Mouse (Mus musculus) CD4-positive, CD25-positive, alpha-beta regulatory T cell, adult 2 months (primary cell): ENCODE measurements at regions not wholly inside any gene's neighbourhood (a gene's known extent, or its start where the extent isn't known, plus 50 kb on each side); places are given as distances from the start of the nearest gene placed in this dataset.
A peak's percentile ranks its signal among the peaks of the same experiment; 100 is the strongest.

Experiments used
- DNase-seq: peaks from one replicate; pipeline ENCODE4 v3.0.0-alpha.2; 2012; ENCODE audit warnings: low read depth, low spot score

- DNase-seq: peak; percentile 24
Observed at GRCm38 (mm10) chr13:52702201-52702611, 119.2 kb downstream of the Syk start.

- DNase-seq: no peak
Observed at GRCm38 (mm10) chr13:52703401-52704164, 120.6 kb downstream of the Syk start.

GRCm38 (mm10) chr13:52704673-52705072 lies 121.7 kb downstream of the Syk start:
- DNase-seq: no peak

GRCm38 (mm10) chr13:52709580-52709979 lies 126.6 kb downstream of the Syk start:
- DNase-seq: no peak

GRCm38 (mm10) chr13:52711713-52712369 lies 128.9 kb downstream of the Syk start:
- peak; percentile 91 for DNase-seq

- peak; percentile 74 for DNase-seq
Observed at GRCm38 (mm10) chr13:52721463-52721862, 138.5 kb downstream of the Syk start.

GRCm38 (mm10) chr13:52722718-52723117 lies 139.7 kb downstream of the Syk start:
- DNase-seq: no peak

GRCm38 (mm10) chr13:52726043-52726442 lies 143.1 kb downstream of the Syk start:
- no peak for DNase-seq

GRCm38 (mm10) chr13:52726525-52726924 lies 143.6 kb downstream of the Syk start:
- DNase-seq: no peak

GRCm38 (mm10) chr13:52735453-52735933 lies 152.5 kb downstream of the Syk start:
- no peak for DNase-seq

GRCm38 (mm10) chr13:52735934-52736523 lies 153.1 kb downstream of the Syk start:
- no peak for DNase-seq

- DNase-seq: no peak
Observed at GRCm38 (mm10) chr13:52738095-52738660, 155.2 kb downstream of the Syk start.

GRCm38 (mm10) chr13:52741371-52741770 lies 158.4 kb downstream of the Syk start:
- no peak for DNase-seq

- DNase-seq: no peak
Observed at GRCm38 (mm10) chr13:52756005-52756404, 173.0 kb downstream of the Syk start.

GRCm38 (mm10) chr13:52765508-52766181 lies 163.8 kb downstream of the Auh start:
- DNase-seq: no peak

- no peak for DNase-seq
Observed at GRCm38 (mm10) chr13:52766236-52766635, 163.2 kb downstream of the Auh start.

GRCm38 (mm10) chr13:52769956-52770355 lies 159.5 kb downstream of the Auh start:
- DNase-seq: no peak

GRCm38 (mm10) chr13:52771518-52771917 lies 158.0 kb downstream of the Auh start:
- DNase-seq: no peak

- no peak for DNase-seq
Observed at GRCm38 (mm10) chr13:52772081-52772480, 157.4 kb downstream of the Auh start.

GRCm38 (mm10) chr13:52777396-52778034 lies 152.0 kb downstream of the Auh start:
- no peak for DNase-seq

GRCm38 (mm10) chr13:52778848-52779247 lies 150.6 kb downstream of the Auh start:
- DNase-seq: no peak
